Mouse (Mus musculus): Measurements from ENCODE around the gene Tex21.
"Not testable (repeated sequence)": the region's sequence is repeated elsewhere in the genome, so short reads cannot be mapped to it uniquely, and the experiment has no call there.

Gene Tex21

GRCm38 (mm10) chr12:76256114-76256843 is 9.7 kb upstream of the Tex21 start:
- peak; percentile 51 for DNase-seq (ENCODE audit: low read depth)

DNA sequence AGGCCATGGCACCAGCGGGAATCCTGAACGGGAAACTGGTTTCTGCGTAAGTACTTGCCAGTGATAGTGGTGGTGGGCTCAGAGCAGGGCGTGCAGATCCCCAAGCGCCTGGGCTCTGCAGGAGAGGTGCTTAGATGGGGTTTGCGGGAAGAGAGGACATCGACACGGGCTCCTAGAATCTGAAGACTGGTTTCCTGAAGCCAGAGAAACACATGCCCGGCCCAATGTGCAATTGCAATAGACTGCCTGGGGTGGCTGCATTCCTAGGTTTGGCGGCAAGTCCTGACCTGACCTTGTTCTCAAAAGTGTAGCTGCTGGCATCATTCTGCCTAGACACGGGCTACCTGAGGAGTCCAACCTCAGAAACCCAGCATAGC is 8.9 kb upstream of the Tex21 start:
- DNase-seq (ENCODE audit: low read depth), result no peak

- peak; percentile 96 for DNase-seq (ENCODE audit: low read depth)
These were observed 8.4 kb upstream of the Tex21 start, which contains the start of gene Mthfd1 for GRCm38 (mm10) chr12:76254725-76255498. TSS of gene Mthfd1 (plus strand) at chr12:76255298.

GRCm38 (mm10) chr12:76253991-76254390 is 7.4 kb upstream of the Tex21 start:
- no peak for DNase-seq (ENCODE audit: low read depth)

DNA sequence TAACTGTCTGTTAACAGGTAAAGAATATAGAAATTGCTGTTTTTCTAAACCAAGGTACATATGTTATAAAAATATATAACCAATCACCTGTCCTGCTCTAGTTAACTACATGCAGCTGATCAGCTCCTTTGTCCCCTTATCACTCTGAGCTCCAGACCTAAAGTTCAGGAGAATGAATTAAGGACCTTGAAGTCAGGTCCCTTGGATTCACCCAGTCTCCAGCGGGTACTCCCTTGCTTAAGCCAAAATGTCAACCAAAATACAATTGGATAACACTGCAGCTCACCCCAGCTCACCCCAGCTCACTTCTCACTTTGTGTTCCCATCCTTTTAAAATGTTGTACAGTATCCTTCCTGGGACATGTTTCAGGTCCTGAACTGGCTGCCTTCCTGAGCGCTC is 7.0 kb upstream of the Tex21 start:
- no peak for DNase-seq (ENCODE audit: low read depth)

DNA sequence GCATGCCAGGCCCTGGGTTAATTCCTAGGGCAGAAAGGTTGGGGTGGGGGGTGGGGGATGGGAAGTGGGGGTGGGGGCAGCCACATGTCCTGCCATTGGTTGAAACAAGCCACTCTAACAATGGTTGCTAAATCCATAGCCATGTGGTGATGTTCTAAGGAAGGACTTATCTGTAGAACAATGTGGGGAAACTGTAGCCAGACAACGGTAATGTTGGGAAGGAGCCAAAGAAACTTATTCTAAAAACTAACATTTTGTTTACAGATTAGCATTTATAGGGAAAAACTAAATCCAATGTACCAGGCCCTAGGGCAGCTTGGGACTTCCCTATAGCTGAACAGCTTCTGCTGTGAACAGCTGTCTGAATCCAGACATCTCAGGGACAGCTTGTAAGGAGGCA is 6.5 kb upstream of the Tex21 start:
- no peak for DNase-seq (ENCODE audit: low read depth)

GRCm38 (mm10) chr12:76244981-76245380 is 1.6 kb downstream of the Tex21 start:
- DNase-seq (ENCODE audit: low read depth), result no peak

- no peak for DNase-seq (ENCODE audit: low read depth)
These were observed 4.7 kb downstream of the Tex21 start for GRCm38 (mm10) chr12:76241833-76242232.

GRCm38 (mm10) chr12:76241084-76241483 is 5.5 kb downstream of the Tex21 start:
- no peak for DNase-seq (ENCODE audit: low read depth)

DNA sequence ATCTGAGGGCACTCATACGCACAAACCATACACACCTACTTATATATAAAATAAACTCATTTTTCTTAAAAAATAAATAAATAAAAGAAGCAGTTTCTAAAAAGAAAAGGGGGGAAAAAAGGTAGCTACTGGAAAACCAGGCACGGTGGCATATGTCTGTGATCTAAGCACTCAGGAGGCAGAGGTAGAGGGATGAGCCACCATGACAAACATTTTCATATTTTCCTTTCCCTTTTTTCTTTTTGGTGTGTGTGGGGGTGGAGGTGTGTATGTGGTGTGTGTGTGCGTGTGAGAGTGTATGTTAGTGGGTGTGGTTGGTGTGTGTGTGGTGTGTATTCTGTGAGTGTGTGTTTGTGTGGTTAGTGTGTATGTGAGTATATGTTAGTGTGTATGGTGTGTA is 5.9 kb downstream of the Tex21 start:
- no peak for DNase-seq (ENCODE audit: low read depth)

GRCm38 (mm10) chr12:76239839-76240571 is 6.5 kb downstream of the Tex21 start:
- no peak for DNase-seq (ENCODE audit: low read depth)

GRCm38 (mm10) chr12:76239145-76239838 is 7.3 kb downstream of the Tex21 start:
- DNase-seq (ENCODE audit: low read depth), result no peak

DNA sequence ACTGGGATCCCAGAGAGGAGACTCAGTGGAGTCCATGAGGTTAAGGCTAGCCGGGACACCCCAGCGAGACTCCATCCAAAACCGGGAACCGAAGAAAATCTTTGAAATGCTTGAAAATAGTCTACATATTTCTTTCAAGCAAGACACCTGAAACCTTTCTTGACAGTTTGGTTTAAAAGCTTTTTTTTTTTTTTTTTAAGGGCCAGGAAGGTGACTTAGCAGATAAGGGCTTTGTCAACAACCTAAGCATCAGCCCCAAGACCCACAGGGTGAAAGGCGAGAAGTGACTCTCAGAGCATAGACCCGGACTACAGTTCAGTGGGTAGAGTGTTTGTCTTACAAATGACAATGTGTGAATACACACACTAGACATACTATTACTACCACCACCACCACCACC is 11.3 kb downstream of the Tex21 start:
- DNase-seq (ENCODE audit: low read depth), result no peak

GRCm38 (mm10) chr12:76230644-76231043 is 15.9 kb downstream of the Tex21 start:
- no peak for DNase-seq (ENCODE audit: low read depth)

GRCm38 (mm10) chr12:76222104-76222503 is 24.4 kb downstream of the Tex21 start:
- not testable (repeated sequence) for DNase-seq (ENCODE audit: low read depth)

GRCm38 (mm10) chr12:76216716-76217115 is 29.8 kb downstream of the Tex21 start:
- DNase-seq (ENCODE audit: low read depth), result no peak

- no peak for DNase-seq (ENCODE audit: low read depth)
These were observed 31.4 kb downstream of the Tex21 start for GRCm38 (mm10) chr12:76215121-76215520.

- DNase-seq (ENCODE audit: low read depth), result no peak
These were observed 37.0 kb downstream of the Tex21 start for GRCm38 (mm10) chr12:76209429-76209974.

DNA sequence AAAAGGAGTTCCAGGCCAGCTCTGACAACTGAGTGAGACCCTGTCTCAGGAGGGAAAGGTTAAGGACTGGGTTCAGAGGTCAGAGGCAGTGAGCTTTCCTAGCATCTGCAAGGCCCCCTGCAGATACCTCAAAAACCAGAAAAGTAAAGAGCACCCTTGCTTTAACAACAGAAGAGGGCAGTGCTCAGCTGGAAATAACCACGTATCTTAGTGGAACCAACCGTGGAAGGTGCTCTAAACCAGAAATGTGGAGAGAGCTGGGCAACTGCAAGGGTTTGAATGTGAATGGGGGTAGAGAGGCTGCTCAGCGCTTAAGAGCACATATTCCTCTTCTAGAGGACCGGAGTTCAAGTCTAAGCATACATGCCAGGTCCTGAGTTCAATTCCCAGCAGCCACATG is 46.2 kb downstream of the Tex21 start:
- DNase-seq (ENCODE audit: low read depth), result no peak

- no peak for DNase-seq (ENCODE audit: low read depth)
These were observed 49.5 kb downstream of the Tex21 start for GRCm38 (mm10) chr12:76197071-76197470.

- DNase-seq (ENCODE audit: low read depth), result peak; percentile 88
These were observed 49.9 kb downstream of the Tex21 start for GRCm38 (mm10) chr12:76196709-76197054.

Data from naive thymus-derived CD4-positive, alpha-beta T cell, adult 2 months (primary cell).